Mouse (Mus musculus) left cerebral cortex, postnatal 14 days (tissue): ENCODE measurements around the gene Astn1. TPM values are rescaled to one million over a fixed set of nuclear protein-coding genes. Genes with fewer than 3 reads are reported as not detected.
A peak's percentile ranks its signal among the peaks of the same experiment; 100 is the strongest.

Experiments used
- DNase-seq, 2 experiments: peaks; one replicate each; pipeline ENCODE4 v3.0.0; 2021 to 2022; ENCODE audit warnings: low spot score in 2 of 2, mixed read lengths in 1 of 2
- intact Hi-C: fragments of 180-260 bp; cut with DNase I; formaldehyde crosslinking; loops from one replicate; pipeline ENCODE4 v1.15.1; 2025
- total RNA-seq, 2 experiments: library from RNA; stranded (reverse); gene quantifications; 2 replicates each; pipeline ENCODE4 v1.2.3; 2021

Astn1 gene
- total RNA-seq, 2 experiments from 2014 or later = 194 to 200 TPM

- intact Hi-C loops = loop anchor here (5.0 kb wide), 1 partner anchor 767 kb away; no protein-coding TSS in a partner anchor
- DNase-seq = no peak
Observed at GRCm38 (mm10) chr1:158509112-158509855, 147.2 kb downstream of the Astn1 start.

DNA sequence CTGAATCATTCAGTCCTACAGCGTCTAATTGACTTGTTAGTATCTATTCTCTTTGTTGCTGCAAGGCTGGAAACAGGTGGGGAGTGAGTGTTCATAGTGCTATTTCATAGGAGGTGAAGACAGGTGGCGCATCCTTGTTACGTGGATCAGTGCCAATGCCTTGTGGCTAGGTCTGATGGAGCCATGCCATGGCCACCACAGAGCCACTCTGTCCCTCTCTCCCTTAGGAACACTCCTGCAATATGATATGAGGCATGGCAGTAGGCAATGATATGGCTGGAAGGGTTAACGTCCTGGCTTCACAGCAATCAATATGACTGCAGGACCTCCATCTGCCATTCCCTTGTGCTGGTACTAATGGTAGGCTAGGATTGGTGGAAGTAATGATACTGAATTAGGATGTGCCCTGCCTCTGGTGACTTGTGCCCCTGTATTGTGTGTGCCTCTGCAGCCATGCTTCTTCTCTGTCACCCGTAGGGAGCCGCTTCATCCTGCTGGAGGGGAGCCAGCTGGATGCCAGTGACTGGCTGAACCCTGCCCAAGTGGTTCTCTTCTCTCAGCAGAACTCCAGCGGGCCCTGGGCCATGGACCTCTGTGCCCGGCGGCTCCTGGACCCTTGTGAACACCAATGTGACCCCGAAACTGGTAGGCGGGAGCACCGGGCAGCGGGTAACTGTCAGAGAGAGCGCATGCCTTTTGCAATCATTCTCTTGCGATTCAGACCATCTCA is 148.6 kb downstream of the Astn1 start:
- intact Hi-C loops = loop anchor here (5.0 kb wide), 3 partner anchors 37 to 153 kb away; partner anchors contain the start of gene Brinp2
- peak in 1 of 2 experiments; percentile 44 for DNase-seq

GRCm38 (mm10) chr1:158512089-158512488 is 150.0 kb downstream of the Astn1 start:
- intact Hi-C loops = loop anchor here (5.0 kb wide), 3 partner anchors 35 to 155 kb away; partner anchors contain the start of gene Brinp2

DNA sequence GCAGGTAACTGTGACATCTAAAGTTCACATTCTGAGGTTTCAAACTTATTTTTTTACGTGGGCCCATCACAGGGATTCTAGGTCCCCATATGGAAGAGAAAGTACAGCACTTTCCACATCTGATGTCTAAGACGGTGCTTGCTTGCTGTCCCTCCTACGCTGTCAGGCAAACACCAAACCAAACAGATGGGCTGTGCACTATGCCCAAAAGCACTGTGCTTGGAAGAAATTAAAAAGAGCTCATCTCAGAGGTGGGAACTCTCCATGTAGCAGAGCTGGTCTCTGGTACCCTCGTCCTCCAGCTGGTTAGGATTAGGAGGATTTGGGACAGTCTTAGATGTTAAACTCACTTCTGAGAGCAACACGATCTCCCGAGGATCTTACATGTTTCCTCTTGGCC is 150.6 kb downstream of the Astn1 start:
- intact Hi-C loops = loop anchor here (5.0 kb wide), 3 partner anchors 35 to 155 kb away; partner anchors contain the start of gene Brinp2
- DNase-seq = peak; percentile 63 to 86

More at GRCm38 (mm10) chr1:158512089-158512488, 150.0 kb downstream of the Astn1 start:
- DNase-seq = no peak

DNA sequence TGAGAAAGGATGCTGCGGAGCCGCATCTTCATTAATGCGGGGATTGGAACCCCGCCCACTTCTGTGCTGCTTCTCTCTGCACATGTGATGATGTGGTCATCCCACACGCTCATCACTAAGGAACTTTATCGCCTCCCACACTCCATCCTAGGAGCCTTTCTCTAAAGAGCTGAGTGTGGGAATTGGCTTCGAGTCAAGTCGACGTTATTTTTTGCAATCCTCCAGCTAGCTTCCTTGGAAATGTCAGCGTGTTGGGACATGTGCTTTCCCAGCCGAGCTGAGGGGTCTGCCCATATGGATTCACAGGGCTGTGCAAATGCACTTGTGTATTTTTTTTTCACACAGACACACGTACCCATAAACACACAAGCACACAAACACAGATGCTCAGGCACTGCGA is 151.5 kb downstream of the Astn1 start:
- intact Hi-C loops = loop anchor here (5.0 kb wide), 3 partner anchors 34 to 156 kb away; partner anchors contain the start of gene Brinp2
- peak; percentile 87 to 95 for DNase-seq

- DNase-seq = no peak
- intact Hi-C loops = no loop called here
Observed at GRCm38 (mm10) chr1:158516558-158516957, 154.5 kb downstream of the Astn1 start.

DNA sequence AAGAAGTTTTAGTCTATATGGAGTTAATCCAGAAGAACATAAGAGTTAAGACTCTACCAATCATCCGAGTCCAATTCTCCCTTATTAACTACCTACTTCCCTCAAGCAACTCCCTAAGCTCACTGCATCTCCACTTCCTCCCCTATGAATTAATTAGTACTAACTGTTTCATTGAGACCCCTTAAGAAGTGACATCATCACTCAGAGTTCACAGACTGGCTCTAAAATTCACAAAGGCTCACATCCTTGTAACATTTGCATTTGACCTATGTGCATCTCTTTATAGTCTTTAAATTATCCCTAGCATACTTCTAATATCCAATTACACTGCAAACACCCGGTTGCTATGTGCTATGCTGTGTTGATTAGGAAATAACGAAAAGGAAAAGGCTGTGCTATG is 174.1 kb downstream of the Astn1 start:
- intact Hi-C loops = no loop called here
- DNase-seq = no peak

GRCm38 (mm10) chr1:158536867-158537266 is 174.8 kb downstream of the Astn1 start:
- intact Hi-C loops = no loop called here
- no peak for DNase-seq

- intact Hi-C loops = loop anchor here (5.0 kb wide), 1 partner anchor 33 kb away; no protein-coding TSS in a partner anchor
- DNase-seq = peak; percentile 25 to 47
Observed at GRCm38 (mm10) chr1:158545095-158545494, 183.0 kb downstream of the Astn1 start.

- intact Hi-C loops = loop anchor here (5.0 kb wide), 1 partner anchor 34 kb away; no protein-coding TSS in a partner anchor
- no peak for DNase-seq
Observed at GRCm38 (mm10) chr1:158546513-158546912, 184.4 kb downstream of the Astn1 start.

DNA sequence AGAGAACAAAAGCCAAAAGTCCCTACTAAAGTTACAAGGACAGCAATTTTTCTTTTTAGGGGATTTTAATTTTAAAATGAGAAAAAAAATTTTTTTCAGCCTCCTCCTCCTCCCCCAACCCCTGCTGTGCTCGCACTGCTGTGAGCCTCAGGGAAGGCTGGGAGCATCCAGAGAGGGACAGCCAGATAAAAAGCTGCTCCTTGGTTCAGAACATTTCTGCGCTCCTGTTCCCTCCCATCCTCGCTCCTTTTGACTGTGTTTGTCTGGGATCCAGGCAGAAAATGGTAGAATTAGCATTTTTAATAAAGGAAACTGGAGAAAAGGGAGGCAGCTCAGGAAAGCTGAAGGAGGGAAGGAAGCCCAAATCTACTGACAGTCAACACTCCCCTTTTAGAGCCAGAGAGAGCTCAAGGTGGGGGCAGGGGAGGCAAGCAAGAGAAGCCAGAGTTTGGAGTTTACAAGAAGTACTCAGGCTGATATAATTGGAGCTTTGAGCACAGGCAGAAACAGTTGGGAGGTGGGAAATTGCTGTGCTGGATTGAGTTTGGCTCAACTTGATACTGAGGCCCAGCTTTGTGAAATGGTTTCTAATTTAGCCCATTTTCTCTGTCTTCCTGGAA is 185.6 kb downstream of the Astn1 start:
- peak; percentile 66 to 79 for DNase-seq
- intact Hi-C loops = loop anchor here (5.0 kb wide), 1 partner anchor 35 kb away; no protein-coding TSS in a partner anchor

GRCm38 (mm10) chr1:158548319-158548718 is 186.2 kb downstream of the Astn1 start:
- intact Hi-C loops = loop anchor here (5.0 kb wide), 1 partner anchor 36 kb away; no protein-coding TSS in a partner anchor
- DNase-seq = no peak

DNA sequence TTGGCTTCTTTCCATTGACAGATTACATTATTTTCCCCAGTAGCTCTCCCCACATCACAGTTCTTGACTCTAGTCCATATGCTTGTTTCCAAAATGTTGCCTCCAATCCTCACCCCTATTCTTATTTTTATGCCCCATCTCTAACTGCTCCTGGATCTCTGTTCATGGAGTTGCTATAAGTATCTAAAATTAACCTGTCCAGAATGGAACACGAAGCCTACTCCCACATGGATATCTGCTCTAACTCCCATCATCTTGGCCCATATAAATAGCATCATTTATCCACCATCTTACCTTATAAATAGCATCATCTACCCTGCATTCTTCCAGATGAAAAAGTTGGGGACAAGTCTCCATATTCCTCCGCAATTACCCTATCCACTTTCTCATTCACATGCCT is 187.5 kb downstream of the Astn1 start:
- no peak for DNase-seq
- intact Hi-C loops = loop anchor here (5.0 kb wide), 1 partner anchor 37 kb away; no protein-coding TSS in a partner anchor

DNA sequence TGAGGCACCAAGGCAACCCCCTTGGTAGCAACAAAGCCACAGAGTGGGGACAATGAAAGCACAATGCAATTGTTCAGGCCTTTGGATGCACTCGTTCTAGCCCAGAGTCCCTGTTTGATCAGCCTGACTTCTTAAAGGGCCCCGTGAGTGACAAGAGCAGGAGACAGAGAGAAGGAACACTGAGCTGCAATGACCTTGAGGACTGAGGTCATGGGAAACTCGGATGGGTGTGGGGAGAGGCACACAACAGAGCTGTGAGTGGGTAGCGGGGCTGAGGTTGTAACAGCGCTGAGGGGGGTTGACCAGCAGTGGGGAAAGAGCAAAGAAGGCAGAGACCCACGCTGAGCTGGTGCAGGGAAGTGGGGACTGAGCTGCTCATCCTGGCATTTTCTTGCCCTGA is 189.9 kb downstream of the Astn1 start:
- DNase-seq = no peak
- intact Hi-C loops = no loop called here

GRCm38 (mm10) chr1:158553341-158553740 is 191.3 kb downstream of the Astn1 start:
- intact Hi-C loops = no loop called here
- DNase-seq = no peak

GRCm38 (mm10) chr1:158554020-158554505 is 192.0 kb downstream of the Astn1 start:
- no peak for DNase-seq

DNA sequence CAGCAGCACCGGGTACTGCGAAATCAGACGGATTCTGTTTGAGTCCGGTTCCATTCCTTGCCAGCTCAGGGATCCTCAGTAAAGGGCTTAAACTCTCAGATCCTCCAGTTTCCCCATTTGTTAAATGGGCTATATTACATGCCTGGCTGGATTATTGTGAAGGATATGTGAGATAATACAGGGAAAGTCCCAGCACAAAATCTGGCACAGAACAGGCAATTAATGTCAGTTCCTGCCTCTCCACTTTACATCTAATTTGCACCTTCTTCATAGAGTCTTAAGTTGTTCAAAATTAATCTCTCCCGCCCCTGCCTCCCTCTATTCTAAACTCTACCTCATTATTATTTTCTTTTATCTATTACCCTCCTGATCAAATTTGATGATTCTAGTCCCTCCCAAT is 211.1 kb downstream of the Astn1 start:
- no peak for DNase-seq
- intact Hi-C loops = no loop called here

More at GRCm38 (mm10) chr1:158554020-158554505, 192.0 kb downstream of the Astn1 start:
- intact Hi-C loops = no loop called here

DNA sequence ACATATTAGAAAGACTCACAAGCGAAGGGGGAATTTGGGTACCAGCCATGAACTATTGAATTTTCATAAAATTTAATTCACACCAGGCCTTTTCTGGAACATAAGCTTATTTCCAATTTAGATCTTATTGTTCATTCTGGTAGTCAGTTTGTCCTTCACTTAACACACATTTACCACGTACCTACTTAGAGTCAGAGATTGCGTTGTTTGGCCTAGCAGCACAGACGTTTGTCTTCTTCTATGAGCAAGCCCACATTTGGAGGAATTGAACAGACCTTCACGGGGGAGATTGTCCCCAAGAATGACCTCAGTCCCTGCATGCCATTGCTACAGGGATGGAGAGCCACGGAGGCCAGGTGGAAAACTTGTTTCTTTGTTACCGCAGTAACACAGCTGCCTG is 211.5 kb downstream of the Astn1 start:
- intact Hi-C loops = no loop called here
- no peak for DNase-seq

- peak in 1 of 2 experiments; percentile 42 for DNase-seq
- intact Hi-C loops = no loop called here
Observed at GRCm38 (mm10) chr1:158575997-158576396, 213.9 kb downstream of the Astn1 start.
